Mouse (Mus musculus): ENCODE data around the gene Ccnk.

The Ccnk gene

GRCm38 (mm10) chr12:108179321-108180266 is at the start of gene Ccnk:
Ccnk (plus strand) TSS chr12:108179579.
- peak; percentile 95 for DNase-seq (ENCODE audit: low read depth, low spot score)

GRCm38 (mm10) chr12:108132450-108133070 is 46.8 kb upstream of the Ccnk start:
- DNase-seq (ENCODE audit: low read depth, low spot score) = no peak

- no peak for DNase-seq (ENCODE audit: low read depth, low spot score)
These were observed 46.2 kb upstream of the Ccnk start for GRCm38 (mm10) chr12:108133181-108133580.

- DNase-seq (ENCODE audit: low read depth, low spot score) = no peak
These were observed 43.7 kb upstream of the Ccnk start for GRCm38 (mm10) chr12:108135610-108136208.

- no peak for DNase-seq (ENCODE audit: low read depth, low spot score)
These were observed 35.5 kb upstream of the Ccnk start for GRCm38 (mm10) chr12:108143624-108144498.

- DNase-seq (ENCODE audit: low read depth, low spot score) = no peak
These were observed 34.2 kb upstream of the Ccnk start for GRCm38 (mm10) chr12:108145198-108145597.

GRCm38 (mm10) chr12:108149764-108150163 is 29.6 kb upstream of the Ccnk start:
- DNase-seq (ENCODE audit: low read depth, low spot score) = no peak

- no peak for DNase-seq (ENCODE audit: low read depth, low spot score)
These were observed 26.6 kb upstream of the Ccnk start for GRCm38 (mm10) chr12:108152743-108153142.

- DNase-seq (ENCODE audit: low read depth, low spot score) = no peak
These were observed 19.5 kb upstream of the Ccnk start for GRCm38 (mm10) chr12:108159863-108160262.

GRCm38 (mm10) chr12:108162036-108162435 is 17.3 kb upstream of the Ccnk start:
- DNase-seq (ENCODE audit: low read depth, low spot score) = no peak

- DNase-seq (ENCODE audit: low read depth, low spot score) = no peak
These were observed 15.7 kb upstream of the Ccnk start for GRCm38 (mm10) chr12:108163706-108164105.

GRCm38 (mm10) chr12:108168909-108169308 is 10.5 kb upstream of the Ccnk start:
- no peak for DNase-seq (ENCODE audit: low read depth, low spot score)

- DNase-seq (ENCODE audit: low read depth, low spot score) = no peak
These were observed 8.9 kb upstream of the Ccnk start for GRCm38 (mm10) chr12:108170467-108170866.

- no peak for DNase-seq (ENCODE audit: low read depth, low spot score)
These were observed 8.0 kb upstream of the Ccnk start for GRCm38 (mm10) chr12:108171336-108171735.

GRCm38 (mm10) chr12:108172639-108173038 is 6.7 kb upstream of the Ccnk start:
- no peak for DNase-seq (ENCODE audit: low read depth, low spot score)

- DNase-seq (ENCODE audit: low read depth, low spot score) = no peak
These were observed 4.5 kb upstream of the Ccnk start for GRCm38 (mm10) chr12:108174606-108175505.

GRCm38 (mm10) chr12:108176366-108176765 is 3.0 kb upstream of the Ccnk start:
- DNase-seq (ENCODE audit: low read depth, low spot score) = no peak

- no peak for DNase-seq (ENCODE audit: low read depth, low spot score)
These were observed 791 bp upstream of the Ccnk start for GRCm38 (mm10) chr12:108178331-108179245.

- no peak for DNase-seq (ENCODE audit: low read depth, low spot score)
These were observed 296 bp upstream of the Ccnk start, which contains the start of gene Setd3 for GRCm38 (mm10) chr12:108179246-108179320. Setd3 (minus strand) TSS chr12:108179314.

- DNase-seq (ENCODE audit: low read depth, low spot score) = no peak
These were observed 2.3 kb downstream of the Ccnk start for GRCm38 (mm10) chr12:108181716-108182115.
